Mouse (Mus musculus) G1E (cell line): ENCODE measurements around the gene Gm7697.
"Not testable (repeated sequence)": the region's sequence is repeated elsewhere in the genome, so short reads cannot be mapped to it uniquely, and the experiment has no call there.

Source experiments
- CTCF ChIP-seq: IDR thresholded peaks from 2 replicates; pipeline ENCODE4 v1.5.1; 2012; ENCODE audit warnings: low read depth, low read length, inconsistent platforms, mixed read lengths
- GATA1 ChIP-seq: IDR thresholded peaks from 2 replicates; pipeline ENCODE4 v1.6.1; 2012; ENCODE audit warnings: borderline replicate concordance, low read length, inconsistent platforms, mixed read lengths

DNA sequence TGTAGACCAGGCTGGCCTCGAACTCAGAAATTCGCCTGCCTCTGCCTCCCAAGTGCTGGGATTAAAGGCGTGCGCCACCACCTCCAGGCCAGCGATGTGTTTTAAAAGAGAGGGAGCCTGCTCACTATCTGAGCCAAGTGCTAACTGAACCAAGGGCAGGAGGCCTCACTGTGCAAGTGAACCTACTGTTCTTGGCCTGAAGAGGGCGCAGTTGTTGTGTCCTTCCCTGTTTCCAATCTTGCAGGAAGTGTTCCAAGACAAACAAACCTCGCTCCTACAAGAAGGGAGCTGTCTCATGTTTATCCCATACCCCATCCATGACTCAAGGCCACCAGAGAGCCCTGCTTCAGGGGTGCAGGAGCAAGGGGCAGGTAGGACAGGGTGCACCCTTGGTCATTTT is 24.4 kb upstream of the Gm7697 start:
- TF ChIP-seq CTCF, GATA1: not testable (repeated sequence)
